Mouse (Mus musculus): ENCODE measurements at regions not wholly inside any gene's neighbourhood (a gene's known extent, or its start where the extent isn't known, plus 50 kb on each side); places are given as distances from the start of the nearest gene placed in this dataset.

GRCm38 (mm10) chr2:51566554-51567246 lies 60.6 kb upstream of the Tas2r134 start:
- 78% methylated on average over 7 of the region's 7 CpGs for WGBS
- no peaks in the 10 kb centered on the region for H3K36me3 ChIP-seq (ENCODE audit: control insufficient read depth, insufficient read depth, low read length)
- no peaks in the 10 kb centered on the region for H3K4me1 ChIP-seq (ENCODE audit: control insufficient read depth, insufficient read depth, low read length)
- H3K79me2 ChIP-seq (ENCODE audit: control insufficient read depth, insufficient read depth, low read length): no peaks in the 10 kb centered on the region
- no peak for TF ChIP-seq CTCF (IDR thresholded peaks at IDR 0.05; ENCODE audit: low read depth, low read length)
- no peak overlapping the region for H3K4me3 ChIP-seq (ENCODE audit: insufficient read depth, low read depth, low read length)
- no peak overlapping the region for H3K9ac ChIP-seq (ENCODE audit: low read depth, low read length)
- no peak overlapping the region for H3K27ac ChIP-seq (replicated peaks; ENCODE audit: insufficient read depth, low read depth, low read length)
- no peaks in the 10 kb centered on the region for H3K27me3 ChIP-seq (ENCODE audit: control insufficient read depth, insufficient read depth, low read length)
- DNase-seq (ENCODE audit: extremely low read depth, low read depth, low spot score): no peak

GRCm38 (mm10) chr2:51563881-51564280 lies 63.4 kb upstream of the Tas2r134 start:
- 73% methylated on average over 5 of the region's 5 CpGs for WGBS
- Histone ChIP-seq H3K4me1 (ENCODE audit: control insufficient read depth, insufficient read depth, low read length) (no peaks in the 10 kb centered on the region), H3K36me3 (ENCODE audit: control insufficient read depth, insufficient read depth, low read length) (no peaks in the 10 kb centered on the region), H3K79me2 (ENCODE audit: control insufficient read depth, insufficient read depth, low read length) (no peaks in the 10 kb centered on the region), H3K27ac (replicated peaks; ENCODE audit: insufficient read depth, low read depth, low read length) (no peak overlapping the region), H3K9ac (ENCODE audit: low read depth, low read length) (no peak overlapping the region), H3K27me3 (ENCODE audit: control insufficient read depth, insufficient read depth, low read length) (no peaks in the 10 kb centered on the region), H3K4me3 (ENCODE audit: insufficient read depth, low read depth, low read length) (no peak overlapping the region)
- TF ChIP-seq POLR2A (IDR thresholded peaks at IDR 0.05; ENCODE audit: extremely low read depth, insufficient read depth, low read length): no peak
- TF ChIP-seq CTCF (IDR thresholded peaks at IDR 0.05; ENCODE audit: low read depth, low read length): no peak
- no peak for DNase-seq (ENCODE audit: extremely low read depth, low read depth, low spot score)

GRCm38 (mm10) chr2:51563240-51563639 lies 64.1 kb upstream of the Tas2r134 start:
- WGBS: 87% methylated on average over 1 of the region's 1 CpGs
- Histone ChIP-seq H3K79me2 (ENCODE audit: control insufficient read depth, insufficient read depth, low read length) (no peaks in the 10 kb centered on the region), H3K4me1 (ENCODE audit: control insufficient read depth, insufficient read depth, low read length) (no peaks in the 10 kb centered on the region), H3K27me3 (ENCODE audit: control insufficient read depth, insufficient read depth, low read length) (no peaks in the 10 kb centered on the region), H3K4me3 (ENCODE audit: insufficient read depth, low read depth, low read length) (no peak overlapping the region), H3K27ac (replicated peaks; ENCODE audit: insufficient read depth, low read depth, low read length) (no peak overlapping the region), H3K9ac (ENCODE audit: low read depth, low read length) (no peak overlapping the region), H3K36me3 (ENCODE audit: control insufficient read depth, insufficient read depth, low read length) (no peaks in the 10 kb centered on the region)
- DNase-seq (ENCODE audit: extremely low read depth, low read depth, low spot score): no peak
- TF ChIP-seq POLR2A (IDR thresholded peaks at IDR 0.05; ENCODE audit: extremely low read depth, insufficient read depth, low read length) (no peak), CTCF (IDR thresholded peaks at IDR 0.05; ENCODE audit: low read depth, low read length) (no peak)

- Histone ChIP-seq H3K9ac (ENCODE audit: low read depth, low read length) (no peak overlapping the region), H3K79me2 (ENCODE audit: control insufficient read depth, insufficient read depth, low read length) (no peaks in the 10 kb centered on the region), H3K27ac (replicated peaks; ENCODE audit: insufficient read depth, low read depth, low read length) (no peak overlapping the region), H3K4me3 (ENCODE audit: insufficient read depth, low read depth, low read length) (no peak overlapping the region), H3K36me3 (ENCODE audit: control insufficient read depth, insufficient read depth, low read length) (no peaks in the 10 kb centered on the region), H3K27me3 (ENCODE audit: control insufficient read depth, insufficient read depth, low read length) (no peaks in the 10 kb centered on the region; the same call in 1 of the 2 replicates), H3K4me1 (ENCODE audit: control insufficient read depth, insufficient read depth, low read length) (no peaks in the 10 kb centered on the region)
- 74% methylated on average over 7 of the region's 7 CpGs for WGBS
- no peak for DNase-seq (ENCODE audit: extremely low read depth, low read depth, low spot score)
- TF ChIP-seq POLR2A (IDR thresholded peaks at IDR 0.05; ENCODE audit: extremely low read depth, insufficient read depth, low read length) (no peak), CTCF (IDR thresholded peaks at IDR 0.05; ENCODE audit: low read depth, low read length) (no peak)
These were observed 76.4 kb upstream of the Tas2r134 start for GRCm38 (mm10) chr2:51550863-51551262.

- Histone ChIP-seq H3K9ac (ENCODE audit: low read depth, low read length) (no peak overlapping the region), H3K79me2 (ENCODE audit: control insufficient read depth, insufficient read depth, low read length) (no peaks in the 10 kb centered on the region), H3K27me3 (ENCODE audit: control insufficient read depth, insufficient read depth, low read length) (no peaks in the 10 kb centered on the region; the same call in 1 of the 2 replicates), H3K4me3 (ENCODE audit: insufficient read depth, low read depth, low read length) (no peak overlapping the region), H3K36me3 (ENCODE audit: control insufficient read depth, insufficient read depth, low read length) (no peaks in the 10 kb centered on the region), H3K4me1 (ENCODE audit: control insufficient read depth, insufficient read depth, low read length) (no peaks in the 10 kb centered on the region), H3K27ac (replicated peaks; ENCODE audit: insufficient read depth, low read depth, low read length) (no peak overlapping the region)
- TF ChIP-seq CTCF (IDR thresholded peaks at IDR 0.05; ENCODE audit: low read depth, low read length) (no peak), POLR2A (IDR thresholded peaks at IDR 0.05; ENCODE audit: extremely low read depth, insufficient read depth, low read length) (no peak)
- WGBS: 86% methylated on average over 5 of the region's 5 CpGs
- no peak for DNase-seq (ENCODE audit: extremely low read depth, low read depth, low spot score)
These were observed 78.2 kb upstream of the Tas2r134 start for GRCm38 (mm10) chr2:51549125-51549524.

- TF ChIP-seq CTCF (IDR thresholded peaks at IDR 0.05; ENCODE audit: low read depth, low read length): no peak
- TF ChIP-seq POLR2A (IDR thresholded peaks at IDR 0.05; ENCODE audit: extremely low read depth, insufficient read depth, low read length): no peak
- H3K27ac ChIP-seq (replicated peaks; ENCODE audit: insufficient read depth, low read depth, low read length): no peak overlapping the region
- WGBS: 86% methylated on average over 3 of the region's 3 CpGs
- no peaks in the 10 kb centered on the region for H3K36me3 ChIP-seq (ENCODE audit: control insufficient read depth, insufficient read depth, low read length)
- H3K4me3 ChIP-seq (ENCODE audit: insufficient read depth, low read depth, low read length): no peak overlapping the region
- H3K4me1 ChIP-seq (ENCODE audit: control insufficient read depth, insufficient read depth, low read length): no peaks in the 10 kb centered on the region
- DNase-seq (ENCODE audit: extremely low read depth, low read depth, low spot score): no peak
- no peak overlapping the region for H3K9ac ChIP-seq (ENCODE audit: low read depth, low read length)
- H3K27me3 ChIP-seq (ENCODE audit: control insufficient read depth, insufficient read depth, low read length): no peaks in the 10 kb centered on the region
- H3K79me2 ChIP-seq (ENCODE audit: control insufficient read depth, insufficient read depth, low read length): no peaks in the 10 kb centered on the region
These were observed 81.1 kb upstream of the Tas2r134 start for GRCm38 (mm10) chr2:51546181-51546580.

Measured in liver, adult 2 months (tissue).